Mouse (Mus musculus): ENCODE results near the gene Ptprn2. TPM values are rescaled to one million over a fixed set of nuclear protein-coding genes. Genes with fewer than 3 reads are reported as not detected.

Gene Ptprn2
- polyA plus RNA-seq, 1 experiment from 2014 or later = 0.08 TPM

DNA sequence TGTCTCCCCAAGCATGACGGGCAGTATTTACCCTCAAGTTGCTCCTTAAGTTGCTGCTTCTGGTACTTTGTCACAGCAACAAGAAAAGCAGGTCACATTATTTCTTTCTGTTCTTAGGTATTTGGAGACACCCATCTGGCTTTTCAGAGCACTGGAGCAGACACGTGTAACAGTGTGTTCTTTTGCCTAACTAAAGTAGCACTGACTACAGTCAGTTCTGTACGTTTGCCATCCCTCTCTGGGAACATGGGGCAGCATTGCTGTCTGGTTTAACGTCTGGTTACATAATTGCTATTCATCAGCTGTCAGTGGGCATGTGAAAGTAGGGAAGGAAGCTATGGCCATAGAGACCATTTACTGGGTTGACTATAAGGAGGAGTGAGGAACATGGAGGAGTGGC, 736.4 kb downstream of the Ptprn2 start:
- WGBS = 85% methylated on average over 4 of the region's 4 CpGs
- no peak overlapping the region for H3K4me3 ChIP-seq (ENCODE audit: low read length)
- no peak overlapping the region for H3K27ac ChIP-seq (ENCODE audit: low read depth, low read length)
- H3K9ac ChIP-seq (ENCODE audit: low read depth, low read length) = no peak overlapping the region
- H3K36me3 ChIP-seq (ENCODE audit: control insufficient read depth, insufficient read depth, low read length) = no peaks in the 10 kb centered on the region
- H3K4me1 ChIP-seq (ENCODE audit: control insufficient read depth, insufficient read depth, low read length) = no peaks in the 10 kb centered on the region
- H3K4me2 ChIP-seq (replicated peaks; ENCODE audit: low read depth, low read length) = no peak overlapping the region
- ATAC-seq (ENCODE audit: low FRiP score, low TSS enrichment) = no peak
- H3K27me3 ChIP-seq (ENCODE audit: control insufficient read depth, insufficient read depth, low read length) = no peaks in the 10 kb centered on the region
- H3K9me3 ChIP-seq (ENCODE audit: control insufficient read depth, low read length) = no peaks in the 10 kb centered on the region

DNA sequence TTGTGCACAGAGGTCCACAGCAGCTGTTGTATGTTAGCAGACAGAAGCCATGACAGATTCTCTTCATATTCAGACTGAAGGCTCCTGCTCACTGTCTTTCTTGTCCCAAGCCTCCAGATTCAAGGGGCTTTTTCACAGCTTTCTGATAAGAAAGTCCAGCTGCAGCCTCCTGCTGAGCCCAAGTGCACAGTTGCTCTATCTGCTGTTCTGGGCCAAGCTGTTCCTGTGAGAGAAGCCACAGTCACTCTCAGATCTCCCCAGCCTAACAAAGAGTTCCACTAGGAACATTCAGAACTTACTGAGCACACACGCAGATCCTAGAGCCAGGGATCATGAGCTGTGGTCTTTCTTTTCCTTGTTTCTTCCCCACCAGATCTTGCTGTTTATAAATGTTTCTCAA, 738.5 kb downstream of the Ptprn2 start:
- Histone ChIP-seq H3K9ac (ENCODE audit: low read depth, low read length) (no peak overlapping the region), H3K4me3 (ENCODE audit: low read length) (no peak overlapping the region), H3K4me1 (ENCODE audit: control insufficient read depth, insufficient read depth, low read length) (no peaks in the 10 kb centered on the region), H3K27me3 (ENCODE audit: control insufficient read depth, insufficient read depth, low read length) (no peaks in the 10 kb centered on the region), H3K9me3 (ENCODE audit: control insufficient read depth, low read length) (no peaks in the 10 kb centered on the region), H3K36me3 (ENCODE audit: control insufficient read depth, insufficient read depth, low read length) (no peaks in the 10 kb centered on the region), H3K27ac (ENCODE audit: low read depth, low read length) (no peak overlapping the region), H3K4me2 (replicated peaks; ENCODE audit: low read depth, low read length) (no peak overlapping the region)
- no peak for ATAC-seq (ENCODE audit: low FRiP score, low TSS enrichment)
- 76% methylated on average over 1 of the region's 1 CpGs for WGBS

DNA sequence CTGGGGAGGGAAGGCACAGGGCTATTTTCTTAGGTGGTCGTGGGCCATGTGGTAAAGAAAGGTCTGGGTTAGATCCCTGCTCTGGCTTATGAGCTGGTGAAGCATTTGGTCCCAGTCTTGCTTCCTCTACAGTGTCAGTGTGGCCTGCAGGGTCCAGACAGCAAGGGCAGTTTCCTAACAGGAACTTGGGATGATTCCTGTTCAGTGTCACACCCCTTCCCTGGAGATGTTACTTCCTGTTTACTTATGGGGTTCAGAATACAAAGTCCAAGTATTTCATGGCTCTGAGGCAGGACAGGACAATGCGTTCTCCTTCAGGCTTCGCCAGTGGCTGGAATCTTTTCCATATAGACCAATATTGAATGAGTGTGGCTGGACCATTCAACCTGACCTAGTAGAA, 741.7 kb downstream of the Ptprn2 start:
- no peak overlapping the region for H3K9ac ChIP-seq (ENCODE audit: low read depth, low read length)
- H3K4me1 ChIP-seq (ENCODE audit: control insufficient read depth, insufficient read depth, low read length) = no peaks in the 10 kb centered on the region
- H3K27me3 ChIP-seq (ENCODE audit: control insufficient read depth, insufficient read depth, low read length) = no peaks in the 10 kb centered on the region
- no peaks in the 10 kb centered on the region for H3K9me3 ChIP-seq (ENCODE audit: control insufficient read depth, low read length)
- no peak for ATAC-seq (ENCODE audit: low FRiP score, low TSS enrichment)
- H3K27ac ChIP-seq (ENCODE audit: low read depth, low read length) = no peak overlapping the region
- H3K36me3 ChIP-seq (ENCODE audit: control insufficient read depth, insufficient read depth, low read length) = no peaks in the 10 kb centered on the region
- H3K4me2 ChIP-seq (replicated peaks; ENCODE audit: low read depth, low read length) = no peak overlapping the region
- H3K4me3 ChIP-seq (ENCODE audit: low read length) = no peak overlapping the region
- 84% methylated on average over 3 of the region's 3 CpGs for WGBS

DNA sequence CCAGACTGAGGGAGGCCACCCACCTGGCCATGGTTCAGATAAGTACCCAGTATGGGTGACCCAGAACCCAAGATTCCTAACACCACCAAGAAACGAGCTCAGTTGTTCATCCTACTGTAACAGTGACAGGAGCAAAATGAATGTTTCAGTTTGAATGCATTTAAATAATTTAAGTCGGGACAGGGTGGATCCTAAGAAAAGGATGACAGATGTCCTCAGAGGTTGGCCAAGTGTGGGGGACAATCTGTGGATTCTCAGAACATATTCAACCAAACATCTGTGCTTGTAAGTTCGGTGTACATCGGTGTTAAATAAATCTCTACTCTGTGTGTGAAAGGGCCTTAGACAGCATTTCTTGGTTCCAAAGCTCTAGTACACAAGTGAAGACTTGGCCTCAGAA, 743.9 kb downstream of the Ptprn2 start:
- WGBS = 86% methylated on average over 4 of the region's 4 CpGs
- no peak for ATAC-seq (ENCODE audit: low FRiP score, low TSS enrichment)
- Histone ChIP-seq H3K4me3 (ENCODE audit: low read length) (no peak overlapping the region), H3K27me3 (ENCODE audit: control insufficient read depth, insufficient read depth, low read length) (no peaks in the 10 kb centered on the region), H3K36me3 (ENCODE audit: control insufficient read depth, insufficient read depth, low read length) (no peaks in the 10 kb centered on the region), H3K9ac (ENCODE audit: low read depth, low read length) (no peak overlapping the region), H3K4me2 (replicated peaks; ENCODE audit: low read depth, low read length) (no peak overlapping the region), H3K9me3 (ENCODE audit: control insufficient read depth, low read length) (no peaks in the 10 kb centered on the region), H3K4me1 (ENCODE audit: control insufficient read depth, insufficient read depth, low read length) (no peaks in the 10 kb centered on the region), H3K27ac (ENCODE audit: low read depth, low read length) (no peak overlapping the region)

DNA sequence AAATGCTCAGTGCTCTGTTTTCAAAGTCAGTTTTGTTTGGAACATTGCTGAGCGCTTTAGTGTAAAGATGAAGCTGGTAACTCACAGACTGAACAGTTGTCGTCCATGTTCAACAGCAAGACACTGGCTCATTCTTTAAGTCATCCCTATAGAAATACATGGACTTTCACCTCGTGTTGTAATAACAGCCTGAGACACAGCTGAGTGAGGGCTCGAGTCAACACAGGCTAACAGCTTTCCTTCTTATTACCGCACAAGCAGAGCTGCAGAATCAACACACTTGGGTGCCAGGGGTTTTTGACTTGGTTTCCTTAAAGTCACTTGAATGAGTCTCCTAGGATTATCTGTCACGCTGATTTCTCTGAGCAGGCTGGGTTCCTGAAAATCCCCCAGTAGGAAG, 744.8 kb downstream of the Ptprn2 start:
- Histone ChIP-seq H3K4me1 (ENCODE audit: control insufficient read depth, insufficient read depth, low read length) (no peaks in the 10 kb centered on the region), H3K9me3 (ENCODE audit: control insufficient read depth, low read length) (no peaks in the 10 kb centered on the region), H3K36me3 (ENCODE audit: control insufficient read depth, insufficient read depth, low read length) (no peaks in the 10 kb centered on the region), H3K9ac (ENCODE audit: low read depth, low read length) (no peak overlapping the region), H3K4me2 (replicated peaks; ENCODE audit: low read depth, low read length) (no peak overlapping the region), H3K4me3 (ENCODE audit: low read length) (no peak overlapping the region), H3K27me3 (ENCODE audit: control insufficient read depth, insufficient read depth, low read length) (no peaks in the 10 kb centered on the region), H3K27ac (ENCODE audit: low read depth, low read length) (no peak overlapping the region)
- 84% methylated on average over 6 of the region's 6 CpGs for WGBS
- no peak for ATAC-seq (ENCODE audit: low FRiP score, low TSS enrichment)

DNA sequence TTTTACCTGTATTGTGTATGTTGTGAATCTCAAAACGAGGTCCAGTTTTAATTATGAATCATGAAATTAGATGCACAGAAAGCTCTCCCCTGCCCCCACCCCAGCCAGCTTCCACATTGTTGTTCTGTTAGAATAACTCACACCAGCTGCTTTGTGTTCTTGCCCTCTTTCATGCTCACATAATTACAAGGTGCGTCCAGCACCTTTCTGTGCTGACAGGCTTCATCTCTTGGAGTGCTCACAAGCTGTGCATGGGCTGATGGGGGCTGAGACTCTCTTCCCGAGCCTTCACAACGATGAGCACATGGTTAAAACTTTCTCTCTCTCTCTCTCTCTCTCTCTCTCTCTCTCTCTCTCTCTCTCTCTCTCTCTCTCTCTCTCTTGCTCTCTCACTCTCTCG, 746.3 kb downstream of the Ptprn2 start:
- no peaks in the 10 kb centered on the region for H3K4me1 ChIP-seq (ENCODE audit: control insufficient read depth, insufficient read depth, low read length)
- no peak overlapping the region for H3K27ac ChIP-seq (ENCODE audit: low read depth, low read length)
- no peaks in the 10 kb centered on the region for H3K36me3 ChIP-seq (ENCODE audit: control insufficient read depth, insufficient read depth, low read length)
- no peaks in the 10 kb centered on the region for H3K27me3 ChIP-seq (ENCODE audit: control insufficient read depth, insufficient read depth, low read length)
- no peak overlapping the region for H3K4me2 ChIP-seq (replicated peaks; ENCODE audit: low read depth, low read length)
- no peak for ATAC-seq (ENCODE audit: low FRiP score, low TSS enrichment)
- H3K9ac ChIP-seq (ENCODE audit: low read depth, low read length) = no peak overlapping the region
- no peak overlapping the region for H3K4me3 ChIP-seq (ENCODE audit: low read length)
- 68% methylated on average over 5 of the region's 5 CpGs for WGBS
- H3K9me3 ChIP-seq (ENCODE audit: control insufficient read depth, low read length) = no peaks in the 10 kb centered on the region

DNA sequence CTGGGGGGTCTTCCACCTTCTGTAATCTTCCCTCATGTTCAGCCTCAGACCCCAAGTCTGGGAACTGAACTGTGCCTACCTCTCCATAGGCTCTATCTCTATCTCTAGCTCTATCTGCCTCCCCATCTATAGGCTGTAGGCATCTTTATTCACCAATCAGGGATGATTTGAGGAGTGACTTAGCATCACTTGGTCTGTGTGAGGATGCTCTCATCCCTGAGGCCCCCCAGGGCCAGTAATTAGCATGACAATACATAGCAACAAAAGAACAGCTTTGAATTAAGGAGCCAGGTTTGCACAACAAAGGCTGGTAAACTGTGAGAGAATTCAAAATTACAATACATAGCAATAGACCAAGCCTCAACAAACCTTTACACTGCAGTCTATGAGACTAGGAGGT, 749.6 kb downstream of the Ptprn2 start:
- Histone ChIP-seq H3K9me3 (ENCODE audit: control insufficient read depth, low read length) (no peaks in the 10 kb centered on the region), H3K4me2 (replicated peaks; ENCODE audit: low read depth, low read length) (no peak overlapping the region), H3K27ac (ENCODE audit: low read depth, low read length) (no peak overlapping the region), H3K4me3 (ENCODE audit: low read length) (no peak overlapping the region), H3K9ac (ENCODE audit: low read depth, low read length) (no peak overlapping the region), H3K4me1 (ENCODE audit: control insufficient read depth, insufficient read depth, low read length) (no peaks in the 10 kb centered on the region), H3K27me3 (ENCODE audit: control insufficient read depth, insufficient read depth, low read length) (no peaks in the 10 kb centered on the region), H3K36me3 (ENCODE audit: control insufficient read depth, insufficient read depth, low read length) (no peaks in the 10 kb centered on the region)
- ATAC-seq (ENCODE audit: low FRiP score, low TSS enrichment) = no peak

DNA sequence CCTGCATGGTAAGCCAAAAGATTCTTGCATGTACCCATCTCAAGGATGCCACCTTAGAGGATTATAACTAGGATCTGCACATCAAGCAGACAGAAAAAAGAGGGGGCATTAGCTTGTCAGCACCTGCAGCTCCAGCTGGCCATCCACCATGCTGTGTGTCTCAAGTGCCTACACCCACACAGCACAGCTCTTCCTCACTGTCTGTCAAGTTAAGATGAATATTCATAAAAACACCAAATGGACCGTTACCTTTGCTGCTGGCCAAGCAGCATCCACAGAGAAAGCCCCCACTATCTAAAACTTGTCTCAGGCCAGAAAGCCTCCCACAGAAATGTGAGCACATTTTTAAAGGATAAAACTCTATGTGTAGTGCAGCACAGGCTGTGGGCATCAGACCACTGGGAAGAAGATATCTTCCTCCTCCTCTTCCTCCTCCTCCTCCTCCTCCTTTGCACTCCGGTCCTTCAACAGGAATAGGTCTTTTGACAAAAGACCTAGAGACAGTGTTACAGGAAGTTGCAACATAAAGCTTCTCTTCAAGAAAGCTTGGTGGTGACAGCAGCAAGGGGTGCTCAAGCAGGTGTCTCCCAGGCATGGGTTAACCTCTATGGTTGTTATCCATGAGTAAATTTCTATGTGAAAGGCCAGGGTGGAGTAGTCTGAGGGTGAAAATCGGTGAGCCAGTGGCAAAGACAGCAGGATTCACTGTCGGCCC, 750.7 kb downstream of the Ptprn2 start:
- H3K36me3 ChIP-seq (ENCODE audit: control insufficient read depth, insufficient read depth, low read length) = no peaks in the 10 kb centered on the region
- H3K4me2 ChIP-seq (replicated peaks; ENCODE audit: low read depth, low read length) = no peak overlapping the region
- ATAC-seq (ENCODE audit: low FRiP score, low TSS enrichment) = no peak
- H3K27ac ChIP-seq (ENCODE audit: low read depth, low read length) = no peak overlapping the region
- H3K4me3 ChIP-seq (ENCODE audit: low read length) = no peak overlapping the region
- H3K9ac ChIP-seq (ENCODE audit: low read depth, low read length) = no peak overlapping the region
- no peaks in the 10 kb centered on the region for H3K4me1 ChIP-seq (ENCODE audit: control insufficient read depth, insufficient read depth, low read length)
- H3K27me3 ChIP-seq (ENCODE audit: control insufficient read depth, insufficient read depth, low read length) = no peaks in the 10 kb centered on the region
- WGBS = 80% methylated on average over 4 of the region's 4 CpGs
- no peaks in the 10 kb centered on the region for H3K9me3 ChIP-seq (ENCODE audit: control insufficient read depth, low read length)

DNA sequence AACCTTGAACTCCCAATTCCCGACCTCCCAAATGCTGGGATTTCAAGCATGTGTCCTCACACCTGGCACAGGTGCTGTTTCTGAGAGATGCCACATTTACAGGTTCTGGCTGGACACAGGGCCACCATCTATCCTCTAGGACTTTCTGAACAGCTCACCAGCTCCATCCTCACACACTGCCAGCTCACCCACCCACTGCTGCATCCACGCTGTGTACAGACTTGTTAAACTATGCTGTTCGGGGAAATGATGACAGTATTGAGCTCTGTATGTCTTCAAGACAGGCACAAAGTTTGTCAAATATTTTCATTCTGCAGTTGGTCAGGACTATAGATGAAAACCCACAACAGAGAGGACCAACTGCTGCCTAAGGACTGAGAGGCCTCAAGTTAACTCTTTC, 751.5 kb downstream of the Ptprn2 start:
- H3K9me3 ChIP-seq (ENCODE audit: control insufficient read depth, low read length) = no peaks in the 10 kb centered on the region
- no peak overlapping the region for H3K4me3 ChIP-seq (ENCODE audit: low read length)
- H3K4me2 ChIP-seq (replicated peaks; ENCODE audit: low read depth, low read length) = no peak overlapping the region
- H3K4me1 ChIP-seq (ENCODE audit: control insufficient read depth, insufficient read depth, low read length) = no peaks in the 10 kb centered on the region
- no peaks in the 10 kb centered on the region for H3K36me3 ChIP-seq (ENCODE audit: control insufficient read depth, insufficient read depth, low read length)
- 88% methylated on average over 3 of the region's 3 CpGs for WGBS
- no peak overlapping the region for H3K9ac ChIP-seq (ENCODE audit: low read depth, low read length)
- ATAC-seq (ENCODE audit: low FRiP score, low TSS enrichment) = no peak
- no peaks in the 10 kb centered on the region for H3K27me3 ChIP-seq (ENCODE audit: control insufficient read depth, insufficient read depth, low read length)
- H3K27ac ChIP-seq (ENCODE audit: low read depth, low read length) = no peak overlapping the region
